Mouse (Mus musculus): ENCODE measurements at regions not wholly inside any gene's neighbourhood (a gene's known extent, or its start where the extent isn't known, plus 50 kb on each side); places are given as distances from the start of the nearest gene placed in this dataset.

DNA sequence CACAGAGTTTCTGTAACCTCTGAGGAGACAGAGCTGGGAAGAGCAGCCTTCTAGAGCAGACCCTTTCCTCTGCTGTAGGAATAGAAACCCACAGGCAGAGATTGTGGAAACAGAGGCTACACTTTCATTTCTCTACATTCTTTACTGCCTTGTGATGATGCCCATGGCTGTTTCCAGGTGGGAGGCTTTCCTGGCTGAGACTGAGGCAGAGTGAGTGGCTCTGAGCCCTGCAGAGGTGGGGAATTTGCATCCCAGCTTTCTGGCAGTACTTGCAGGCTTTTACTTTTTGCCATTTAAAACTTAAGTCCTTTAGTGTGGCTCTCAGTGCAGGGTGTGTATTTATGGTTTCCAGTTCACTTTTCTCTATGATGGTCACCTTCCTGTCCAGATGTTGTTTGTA is 50.5 kb upstream of the Slc22a23 start:
- DNase-seq = no peak
- intact Hi-C loops (cut with DNase I) = no loop called here

DNA sequence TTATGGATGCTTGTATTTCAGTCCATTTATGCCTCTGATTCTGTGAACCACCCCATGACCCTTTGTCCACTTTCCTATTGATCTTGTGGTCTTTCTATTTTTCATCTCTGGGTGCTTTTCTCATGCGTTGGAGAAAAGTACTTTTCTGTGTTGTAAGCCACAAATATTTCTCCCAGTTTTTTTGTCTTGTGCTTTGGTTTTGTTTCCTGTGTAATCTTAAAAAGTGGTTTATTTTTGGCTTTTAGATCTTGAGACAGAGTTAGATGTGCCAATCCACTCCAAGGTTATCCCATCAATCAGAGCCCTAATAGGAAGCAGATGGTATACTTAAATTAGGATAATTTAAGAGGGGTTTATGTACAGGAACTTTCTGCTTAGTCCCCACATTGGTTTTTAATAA is 50.0 kb upstream of the Slc22a23 start:
- DNase-seq = no peak
- intact Hi-C loops (cut with DNase I) = no loop called here

All from heart, postnatal 36 days (tissue).